Comparison of ENCODE assay signal across 32 mouse cellular contexts in genomic region chr10:17645363-17645762, GRCm38 (mm10).
DNase-seq lines count a peak whose midpoint lies in the region; ATAC-seq and TF ChIP-seq lines count a peak whose summit lies in the region.
"Had no signal": no experiment of that assay in that cellular context is flagged by ENCODE, and none has a peak within 500 bp of the region (broad histone marks: within the 10 kb centered on the region; RNA-seq: fewer than 3 reads in every experiment).

No protein-coding gene starts in this region.

- WGBS in intestine, embryonic 15.5 days, result 78% methylated on average over 5 of the region's 5 CpGs
- WGBS in liver, embryonic 12.5 days (ENCODE audit: insufficient replicate concordance), result 47% methylated on average over 5 of the region's 5 CpGs

- no peaks in the 10 kb centered on the region for H3K36me3 ChIP-seq in intestine, embryonic 15.5 days
- H3K36me3 ChIP-seq in liver, embryonic 12.5 days, result no peaks in the 10 kb centered on the region
- H3K36me3 ChIP-seq: embryonic facial prominence, embryonic 10.5 days; embryonic facial prominence, embryonic 15.5 days; forebrain, embryonic 12.5 days; hindbrain, embryonic 10.5 days; hindbrain, embryonic 15.5 days; limb, embryonic 13.5 days; midbrain, embryonic 12.5 days; neural tube, embryonic 12.5 days had no signal

- H3K9me3 ChIP-seq in intestine, embryonic 15.5 days, result no peaks in the 10 kb centered on the region
- H3K9me3 ChIP-seq in liver, embryonic 12.5 days (replicated peaks), result no peaks in the 10 kb centered on the region
- H3K9me3 ChIP-seq: embryonic facial prominence, embryonic 10.5 days; embryonic facial prominence, embryonic 15.5 days; forebrain, embryonic 12.5 days; hindbrain, embryonic 10.5 days; hindbrain, embryonic 15.5 days; limb, embryonic 13.5 days; megakaryocyte, embryonic 14.5 days; midbrain, embryonic 12.5 days; neural tube, embryonic 12.5 days had no signal

- no peak for TF ChIP-seq CTCF in layer of hippocampus, adult 2 months (conservative IDR thresholded peaks at IDR 0.05)

- no peak overlapping the region for H3K4me3 ChIP-seq in intestine, embryonic 15.5 days (replicated peaks)
- H3K4me3 ChIP-seq in liver, embryonic 12.5 days, result no peak overlapping the region
- no peak overlapping the region for H3K4me3 ChIP-seq in layer of hippocampus, adult 2 months
- H3K4me3 ChIP-seq: embryonic facial prominence, embryonic 10.5 days; embryonic facial prominence, embryonic 15.5 days; forebrain, embryonic 12.5 days; hindbrain, embryonic 10.5 days; hindbrain, embryonic 15.5 days; limb, embryonic 13.5 days; megakaryocyte, embryonic 14.5 days; midbrain, embryonic 12.5 days; myocyte; neural tube, embryonic 12.5 days had no signal

- no peaks in the 10 kb centered on the region for H3K27me3 ChIP-seq in intestine, embryonic 15.5 days (replicated peaks)
- H3K27me3 ChIP-seq in liver, embryonic 12.5 days (replicated peaks), result no peaks in the 10 kb centered on the region
- H3K27me3 ChIP-seq: embryonic facial prominence, embryonic 15.5 days; forebrain, embryonic 12.5 days; hindbrain, embryonic 15.5 days; limb, embryonic 13.5 days; megakaryocyte, embryonic 14.5 days; midbrain, embryonic 12.5 days; neural tube, embryonic 12.5 days; Patski had no signal

- H3K9ac ChIP-seq in intestine, embryonic 15.5 days, result no peak overlapping the region
- peak overlapping the region; percentile 27; the same call in 1 of the 2 replicates for H3K9ac ChIP-seq in liver, embryonic 12.5 days
- H3K9ac ChIP-seq: embryonic facial prominence, embryonic 15.5 days; forebrain, embryonic 12.5 days; hindbrain, embryonic 15.5 days; limb, embryonic 13.5 days; midbrain, embryonic 12.5 days; neural tube, embryonic 12.5 days had no signal

- peak; percentile 24 for DNase-seq in R1 (ENCODE audit: low read depth, low spot score)
- DNase-seq in layer of hippocampus, adult 2 months (ENCODE audit: low spot score in 2 of 2), result no peak
- DNase-seq in left cerebral cortex, adult 9 months (ENCODE audit: low spot score in 2 of 2), result no peak
- no peak for DNase-seq in embryo, embryonic 10 days (ENCODE audit: low spot score)
- DNase-seq: adrenal gland, adult 2 months; cerebellum, adult 11-12 months; cerebellum, adult 9-11 months; gastrocnemius, postnatal 10 days; heart, postnatal 14 days; kidney, adult 8-10 months; kidney, postnatal 4 days; lung, adult 2 months; right cerebral cortex, adult 18-20 months; thymus, adult 18-20 months; thymus, postnatal 36 days had no signal

- H3K27ac ChIP-seq in intestine, embryonic 15.5 days, result 0 out of 2 replicates have a peak overlapping the region, but pooled peaks have one; percentile 36
- peak overlapping the region; percentile 49; the same call in 1 of the 2 replicates for H3K27ac ChIP-seq in liver, embryonic 12.5 days
- no peak overlapping the region for H3K27ac ChIP-seq in layer of hippocampus, adult 2 months
- H3K27ac ChIP-seq: embryonic facial prominence, embryonic 10.5 days; embryonic facial prominence, embryonic 15.5 days; forebrain, embryonic 12.5 days; hindbrain, embryonic 10.5 days; hindbrain, embryonic 15.5 days; kidney, postnatal 0 days; limb, embryonic 13.5 days; midbrain, embryonic 12.5 days; neural tube, embryonic 12.5 days; stomach, postnatal 0 days had no signal

- no peak overlapping the region for H3K4me2 ChIP-seq in intestine, embryonic 15.5 days (replicated peaks)
- no peak overlapping the region for H3K4me2 ChIP-seq in liver, embryonic 12.5 days
- H3K4me2 ChIP-seq: embryonic facial prominence, embryonic 15.5 days; forebrain, embryonic 12.5 days; hindbrain, embryonic 15.5 days; limb, embryonic 13.5 days; midbrain, embryonic 12.5 days; neural tube, embryonic 12.5 days had no signal

- peak; percentile 64 for ATAC-seq in intestine, embryonic 15.5 days
- ATAC-seq in liver, embryonic 12.5 days, result peak; percentile 86
- peak; percentile 47; the same call in 1 of the 2 replicates for ATAC-seq in megakaryocyte, adult 5-6 weeks (ENCODE audit: poor library complexity, severe bottlenecking)
- ATAC-seq: inflammation-experienced regulatory T-cells, adult 6 months; Patski had no signal

- H3K4me1 ChIP-seq in intestine, embryonic 15.5 days (replicated peaks), result no peaks in the 10 kb centered on the region
- peaks cover 14% of the 10 kb centered on the region for H3K4me1 ChIP-seq in liver, embryonic 12.5 days
- H3K4me1 ChIP-seq: embryonic facial prominence, embryonic 10.5 days; embryonic facial prominence, embryonic 15.5 days; forebrain, embryonic 12.5 days; hindbrain, embryonic 15.5 days; limb, embryonic 13.5 days; midbrain, embryonic 12.5 days; neural tube, embryonic 12.5 days had no signal
